Mouse (Mus musculus) midbrain, embryonic 13.5 days (tissue): ENCODE measurements at regions not wholly inside any gene's neighbourhood (a gene's known extent, or its start where the extent isn't known, plus 50 kb on each side); places are given as distances from the start of the nearest gene placed in this dataset.

Experiments
- ATAC-seq: fragments of 200-750 bp; cut with Nextera tagmentation; 2 replicates; pipeline ENCODE4 v1.8.0; 2017; ENCODE audit warnings: mild to moderate bottlenecking, moderate TSS enrichment, moderate library complexity
- H3K27ac ChIP-seq: fragments of 300-500 bp; sonication (generic); 2 replicates; pipeline ENCODE4 v1.5.1; 2015; ENCODE audit warnings: inconsistent platforms, mild to moderate bottlenecking, moderate library complexity
- H3K27me3 ChIP-seq: fragments of 300-500 bp; sonication (generic); 2 replicates; pipeline ENCODE4 v1.6.1; 2015; ENCODE audit warnings: mild to moderate bottlenecking, inconsistent platforms
- H3K36me3 ChIP-seq: fragments of 300-500 bp; sonication (generic); 2 replicates; pipeline ENCODE4 v1.6.1; 2015; ENCODE audit warnings: mild to moderate bottlenecking, inconsistent platforms
- H3K4me1 ChIP-seq: fragments of 300-500 bp; sonication (generic); replicated peaks from 2 replicates; pipeline ENCODE4 v1.6.1; 2015; ENCODE audit warnings: inconsistent platforms
- H3K4me2 ChIP-seq: fragments of 300-500 bp; sonication (generic); replicated peaks from 2 replicates; pipeline ENCODE4 v1.6.1; 2015; ENCODE audit warnings: moderate library complexity, mild to moderate bottlenecking, inconsistent platforms
- H3K4me3 ChIP-seq: fragments of 300-500 bp; sonication (generic); replicated peaks from 2 replicates; pipeline ENCODE4 v1.5.1; 2015; ENCODE audit warnings: mild to moderate bottlenecking, inconsistent platforms
- H3K9ac ChIP-seq: fragments of 300-500 bp; sonication (generic); replicated peaks from 2 replicates; pipeline ENCODE4 v1.6.1; 2015; ENCODE audit warnings: mild to moderate bottlenecking, inconsistent platforms
- H3K9me3 ChIP-seq: fragments of 300-500 bp; sonication (generic); 2 replicates; pipeline ENCODE4 v1.6.1; 2016; ENCODE audit warnings: mild to moderate bottlenecking, inconsistent platforms
- WGBS: fragments of 180-500 bp; shearing (Covaris S2); methylation state at CpG from one replicate; pipeline ENCODE4 v1.1.7; 2015; 5-methylcytosine and 5-hydroxymethylcytosine counted together

DNA sequence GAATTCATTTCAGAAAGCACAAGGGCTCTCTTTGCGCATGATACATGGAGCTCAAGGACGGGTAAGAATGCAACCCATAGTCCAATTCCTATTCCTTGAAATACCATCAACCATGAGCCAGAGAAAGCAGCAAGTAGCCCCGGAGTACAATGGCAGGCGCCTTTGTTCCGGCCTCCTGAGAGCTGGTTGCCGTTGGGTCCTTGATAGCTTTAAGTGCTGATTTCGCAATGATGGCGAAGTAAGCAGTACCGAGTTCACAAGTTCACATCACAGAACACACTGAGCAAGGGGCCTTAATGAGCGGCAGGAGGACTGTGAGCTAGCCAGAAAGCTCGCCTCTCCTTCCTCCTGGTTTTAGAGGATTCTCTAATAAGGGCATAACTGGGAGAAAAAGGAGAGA lies 227.3 kb downstream of the Cdca7 start:
- Histone ChIP-seq H3K4me1 (no peaks in the 10 kb centered on the region; the same call in 1 of the 2 replicates), H3K9ac (no peak overlapping the region), H3K27ac (no peak overlapping the region), H3K4me2 (no peak overlapping the region), H3K9me3 (no peaks in the 10 kb centered on the region), H3K36me3 (no peaks in the 10 kb centered on the region), H3K27me3 (peaks cover 6% of the 10 kb centered on the region; the same call in 1 of the 2 replicates), H3K4me3 (no peak overlapping the region)
- 81% methylated on average over 11 of the region's 11 CpGs for WGBS
- no peak for ATAC-seq

DNA sequence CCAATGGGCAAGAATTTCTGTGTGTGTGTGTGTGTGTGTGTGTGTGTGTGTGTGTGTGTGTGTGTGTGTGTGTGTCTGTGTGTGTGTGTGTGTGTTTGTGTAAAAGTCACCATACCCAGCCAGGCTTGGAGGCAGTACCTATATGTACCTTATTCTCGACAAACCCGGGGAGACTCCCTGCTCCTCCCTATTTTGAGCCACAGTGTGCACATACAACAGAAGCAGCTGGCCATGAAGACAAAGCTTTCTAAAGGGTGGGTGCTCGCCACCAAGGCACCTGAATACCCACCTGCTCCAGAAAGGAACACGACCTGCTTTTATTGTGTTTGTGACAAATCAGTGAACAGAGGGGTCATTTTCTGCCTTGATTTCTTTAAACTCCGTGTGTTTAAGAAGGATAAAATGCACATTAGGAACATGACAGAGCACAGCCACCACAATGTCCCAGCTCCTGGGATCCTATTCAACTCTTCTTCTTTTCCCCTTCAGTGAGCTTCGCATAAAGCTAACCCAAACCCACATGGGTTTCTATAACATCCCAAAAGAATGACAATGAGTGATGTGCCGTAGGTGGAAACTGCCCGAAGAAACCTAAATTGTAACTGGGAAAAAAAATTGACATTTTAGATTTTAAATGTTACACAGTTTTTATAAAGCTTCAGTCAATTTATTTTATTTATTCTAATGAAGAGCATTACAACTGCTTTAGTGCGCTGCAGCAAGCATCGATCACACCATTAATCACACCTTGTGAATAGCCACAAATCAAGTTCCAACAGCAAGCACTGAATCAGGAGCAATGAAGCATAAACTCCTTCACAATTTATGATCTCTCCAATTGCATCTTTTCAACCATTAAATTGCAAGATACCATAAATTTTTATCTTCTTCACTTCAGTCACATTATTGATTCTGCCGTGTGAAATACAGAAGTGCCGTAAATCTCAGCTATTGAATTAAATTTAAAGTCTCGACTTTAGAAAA lies 232.0 kb downstream of the Cdca7 start:
- Histone ChIP-seq H3K9me3 (no peaks in the 10 kb centered on the region), H3K27me3 (peaks cover 12% of the 10 kb centered on the region; the same call in 1 of the 2 replicates), H3K4me1 (no peaks in the 10 kb centered on the region), H3K27ac (no peak overlapping the region), H3K4me2 (no peak overlapping the region), H3K36me3 (no peaks in the 10 kb centered on the region), H3K4me3 (no peak overlapping the region), H3K9ac (no peak overlapping the region)
- no peak for ATAC-seq
- WGBS, result 54% methylated on average over 13 of the region's 13 CpGs

DNA sequence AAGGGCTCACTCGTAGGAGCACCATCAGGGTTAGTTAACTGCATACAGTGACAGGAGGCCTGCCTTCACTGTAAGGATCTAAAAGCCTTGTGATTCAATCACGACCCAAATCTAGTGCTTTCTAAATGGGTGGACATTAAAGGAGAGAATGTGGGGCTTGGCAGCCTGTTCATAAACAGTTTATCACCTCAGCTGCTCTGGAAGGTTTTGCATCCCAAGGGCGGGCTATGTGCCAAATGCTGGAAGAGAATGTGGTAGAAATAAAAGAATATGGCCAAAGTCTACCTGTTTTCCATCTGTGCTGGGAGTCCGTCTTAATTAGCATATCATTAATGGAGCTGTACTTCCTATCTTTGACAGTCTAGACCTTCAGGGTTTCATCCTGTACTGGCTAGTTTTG lies 241.0 kb downstream of the Cdca7 start:
- H3K9ac ChIP-seq, result no peak overlapping the region
- H3K36me3 ChIP-seq, result no peaks in the 10 kb centered on the region
- H3K27me3 ChIP-seq, result no peaks in the 10 kb centered on the region
- no peaks in the 10 kb centered on the region for H3K9me3 ChIP-seq
- H3K27ac ChIP-seq, result no peak overlapping the region
- WGBS, result 86% methylated on average over 4 of the region's 4 CpGs
- H3K4me2 ChIP-seq, result no peak overlapping the region
- no peak for ATAC-seq
- H3K4me1 ChIP-seq, result peaks cover 8% of the 10 kb centered on the region; the same call in 1 of the 2 replicates
- no peak overlapping the region for H3K4me3 ChIP-seq

DNA sequence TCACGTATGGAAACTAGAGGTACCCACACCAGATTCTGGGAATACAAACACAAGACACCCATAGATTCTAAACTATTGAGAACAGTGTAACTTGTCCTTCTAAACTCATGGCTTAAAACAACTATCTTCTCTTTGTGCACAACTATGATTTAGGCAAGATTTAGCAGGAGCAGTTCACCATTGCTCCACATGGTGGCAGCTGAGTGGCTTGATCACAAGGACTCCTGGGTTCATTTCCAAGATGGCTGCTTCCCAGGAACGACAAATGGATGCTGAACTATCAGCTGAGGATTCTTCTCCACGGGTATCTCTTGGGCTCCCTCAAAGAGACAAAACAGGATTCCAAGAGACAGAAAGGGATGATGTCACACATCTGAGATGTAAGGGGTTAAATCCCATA lies 251.5 kb downstream of the Sp3 start:
- Histone ChIP-seq H3K27ac (no peak overlapping the region), H3K9me3 (no peaks in the 10 kb centered on the region), H3K27me3 (no peaks in the 10 kb centered on the region), H3K36me3 (no peaks in the 10 kb centered on the region), H3K9ac (no peak overlapping the region), H3K4me1 (no peaks in the 10 kb centered on the region), H3K4me2 (no peak overlapping the region), H3K4me3 (no peak overlapping the region)
- WGBS, result 50% methylated on average over 3 of the region's 3 CpGs
- ATAC-seq, result no peak

DNA sequence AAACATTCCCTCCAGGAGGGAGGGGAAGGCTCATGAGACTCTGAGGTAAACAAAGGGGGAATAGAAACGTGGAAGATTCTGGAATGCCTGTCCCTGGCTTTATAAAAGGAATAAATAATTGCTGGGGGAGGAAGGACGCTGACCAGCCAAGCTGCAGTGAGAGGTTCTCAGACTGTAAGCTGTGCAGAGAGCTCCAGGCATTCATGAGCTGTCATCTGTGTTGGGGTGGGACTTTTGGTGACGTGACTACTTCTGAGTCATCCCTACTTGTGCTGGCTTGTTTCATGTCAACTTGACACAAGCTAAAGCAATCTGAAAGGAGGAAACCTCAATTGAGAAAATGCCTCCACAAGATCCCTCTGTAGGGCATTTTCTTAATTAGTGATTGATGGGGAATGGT lies 246.9 kb downstream of the Sp3 start:
- no peak for ATAC-seq
- Histone ChIP-seq H3K4me1 (no peaks in the 10 kb centered on the region), H3K4me2 (no peak overlapping the region), H3K36me3 (no peaks in the 10 kb centered on the region), H3K9ac (no peak overlapping the region), H3K27ac (no peak overlapping the region), H3K9me3 (no peaks in the 10 kb centered on the region), H3K4me3 (no peak overlapping the region), H3K27me3 (no peaks in the 10 kb centered on the region)
- WGBS, result 62% methylated on average over 3 of the region's 3 CpGs

DNA sequence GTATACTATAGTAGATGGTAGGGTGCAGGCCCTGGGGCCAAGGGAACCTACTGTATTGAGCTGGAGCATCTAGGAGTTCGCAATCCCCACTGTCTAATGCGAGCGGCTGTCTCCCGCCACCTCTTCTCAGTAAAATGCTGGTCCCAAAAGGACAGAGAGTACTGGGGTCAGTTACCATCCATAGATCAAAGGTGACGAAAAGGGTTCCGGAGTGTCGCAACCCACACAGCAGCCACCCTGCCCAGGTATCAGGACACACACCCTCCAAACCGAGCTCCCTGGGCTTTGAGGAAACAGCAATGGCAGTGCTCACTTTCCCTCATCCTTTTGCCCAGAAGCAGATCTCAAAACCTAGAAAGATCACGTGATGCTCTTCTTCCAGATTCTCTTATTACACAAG lies 245.2 kb downstream of the Sp3 start:
- Histone ChIP-seq H3K4me3 (no peak overlapping the region), H3K9me3 (no peaks in the 10 kb centered on the region), H3K4me1 (no peaks in the 10 kb centered on the region), H3K4me2 (no peak overlapping the region), H3K27me3 (no peaks in the 10 kb centered on the region), H3K36me3 (no peaks in the 10 kb centered on the region), H3K27ac (no peak overlapping the region), H3K9ac (no peak overlapping the region)
- 96% methylated on average over 9 of the region's 9 CpGs for WGBS
- no peak for ATAC-seq

DNA sequence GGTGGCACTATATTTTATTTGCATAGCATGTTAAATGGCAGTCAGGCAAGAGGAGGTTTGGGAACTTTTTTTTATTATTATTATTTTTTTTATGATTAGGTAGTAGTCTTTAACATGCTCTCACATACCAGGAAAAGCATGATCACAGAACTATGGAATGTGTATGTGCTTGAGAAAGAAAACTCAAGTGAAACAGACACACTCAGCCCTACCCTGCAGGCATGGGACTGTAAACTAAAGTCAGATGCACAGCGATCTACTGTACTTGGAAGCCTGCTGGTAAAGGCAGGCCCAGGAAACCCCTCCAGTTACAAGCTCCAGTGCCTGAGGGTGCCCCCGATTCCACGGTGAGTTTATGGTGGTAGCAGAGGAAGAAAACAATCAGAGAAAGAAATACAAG lies 243.6 kb downstream of the Sp3 start:
- H3K4me2 ChIP-seq, result no peak overlapping the region
- H3K36me3 ChIP-seq, result no peaks in the 10 kb centered on the region
- ATAC-seq, result no peak
- H3K27me3 ChIP-seq, result no peaks in the 10 kb centered on the region
- H3K4me3 ChIP-seq, result no peak overlapping the region
- 83% methylated on average over 3 of the region's 3 CpGs for WGBS
- H3K27ac ChIP-seq, result no peak overlapping the region
- no peaks in the 10 kb centered on the region for H3K9me3 ChIP-seq
- no peak overlapping the region for H3K9ac ChIP-seq
- 0 out of 2 replicates have a peak, but pooled peaks cover 2% of the 10 kb centered on the region for H3K4me1 ChIP-seq

DNA sequence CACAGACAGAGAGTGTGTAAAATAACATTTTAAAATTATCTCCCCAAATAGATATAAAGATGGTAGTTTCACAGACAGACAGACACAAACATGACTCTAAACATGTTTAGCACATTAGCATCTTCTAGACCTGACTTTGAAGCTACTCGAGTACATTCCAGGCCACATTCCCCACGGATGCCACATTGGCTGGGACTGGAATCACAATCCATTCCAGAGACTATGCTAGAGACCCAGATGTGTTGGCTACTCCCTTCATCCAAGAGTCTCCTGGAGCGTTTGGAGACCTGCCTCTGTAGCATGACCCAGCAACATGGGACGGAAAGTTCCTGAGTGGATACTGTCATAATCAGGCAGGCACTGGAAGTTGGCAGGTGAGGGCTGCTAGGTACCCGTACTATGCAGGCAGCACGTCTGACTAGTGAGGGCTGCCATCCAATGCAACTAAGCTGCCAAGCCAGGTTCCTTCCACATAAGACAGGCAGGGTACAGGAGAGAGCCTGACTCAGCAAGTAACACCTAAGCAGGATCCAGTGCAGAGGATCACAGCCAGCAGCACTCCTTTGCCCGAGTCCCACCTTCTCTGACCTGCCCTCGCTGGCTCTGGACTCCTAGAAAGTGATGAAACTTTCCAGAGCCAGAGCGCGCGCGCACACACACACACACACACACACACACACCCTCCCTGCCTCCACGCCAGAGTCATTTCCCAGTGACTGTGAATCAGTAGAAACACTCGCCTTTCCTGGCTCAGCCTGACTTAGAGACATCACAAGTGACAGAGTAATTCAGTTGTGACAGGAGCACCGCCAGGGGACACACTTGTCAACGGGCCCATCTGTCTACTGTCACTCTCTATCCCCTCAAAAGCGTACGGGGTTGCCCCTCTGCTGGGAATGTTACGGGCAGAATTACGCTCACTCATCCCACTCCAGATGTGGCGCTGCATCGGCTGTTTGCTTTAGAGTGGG lies 239.6 kb downstream of the Sp3 start:
- Histone ChIP-seq H3K4me1 (0 out of 2 replicates have a peak, but pooled peaks cover 2% of the 10 kb centered on the region), H3K36me3 (no peaks in the 10 kb centered on the region), H3K27me3 (peaks cover 6% of the 10 kb centered on the region; the same call in 1 of the 2 replicates), H3K9me3 (no peaks in the 10 kb centered on the region), H3K27ac (no peak overlapping the region), H3K4me3 (no peak overlapping the region), H3K9ac (no peak overlapping the region), H3K4me2 (0 out of 2 replicates have a peak overlapping the region, but pooled peaks have one; percentile 2)
- ATAC-seq, result peak; percentile 66
- WGBS, result 66% methylated on average over 22 of the region's 22 CpGs

DNA sequence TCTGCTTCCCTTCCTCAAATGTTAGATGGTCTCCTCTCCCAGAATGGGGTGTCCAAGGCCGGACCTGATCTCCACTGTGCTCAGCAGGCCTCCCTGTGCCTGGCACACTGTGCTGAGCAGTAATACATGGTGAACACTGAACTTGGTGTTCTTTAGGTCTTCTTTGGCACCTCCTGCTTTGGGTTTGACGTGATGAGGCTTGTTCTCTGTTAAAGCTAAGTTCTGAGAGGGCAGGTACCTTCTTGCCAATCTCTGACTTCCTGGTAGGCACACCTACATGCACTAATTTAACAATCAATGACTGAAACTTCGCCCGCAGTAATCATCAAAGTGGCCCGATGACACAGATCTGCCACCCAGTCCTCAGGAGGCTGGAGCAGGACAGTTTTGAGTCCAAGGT lies 238.5 kb downstream of the Sp3 start:
- WGBS, result 84% methylated on average over 5 of the region's 5 CpGs
- Histone ChIP-seq H3K4me2 (no peak overlapping the region), H3K27me3 (peaks cover 6% of the 10 kb centered on the region; the same call in 1 of the 2 replicates), H3K4me3 (no peak overlapping the region), H3K9me3 (no peaks in the 10 kb centered on the region), H3K27ac (no peak overlapping the region), H3K9ac (no peak overlapping the region), H3K36me3 (no peaks in the 10 kb centered on the region), H3K4me1 (0 out of 2 replicates have a peak, but pooled peaks cover 2% of the 10 kb centered on the region)
- no peak for ATAC-seq

DNA sequence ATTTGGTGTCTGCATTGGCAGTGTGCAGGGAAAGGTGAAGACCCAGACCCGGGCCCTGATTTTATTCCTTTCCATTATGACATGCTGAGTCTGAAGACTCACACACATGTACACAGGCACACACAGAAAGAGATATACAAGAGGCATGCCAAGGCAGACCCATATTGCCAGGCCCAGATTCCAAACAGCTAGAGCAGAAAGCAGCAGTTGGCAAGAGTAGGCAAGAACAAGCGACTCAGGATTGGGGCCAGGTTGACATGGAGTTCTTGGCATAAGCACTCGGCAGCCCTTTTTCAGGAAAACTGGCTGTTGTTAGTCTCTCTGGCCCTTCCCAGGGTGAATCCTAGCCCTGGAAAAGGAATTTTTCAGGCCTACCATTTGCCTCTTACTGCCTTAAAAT lies 236.6 kb downstream of the Sp3 start:
- 0 out of 2 replicates have a peak, but pooled peaks cover 2% of the 10 kb centered on the region for H3K4me1 ChIP-seq
- H3K4me3 ChIP-seq, result no peak overlapping the region
- ATAC-seq, result no peak
- 84% methylated on average over 3 of the region's 3 CpGs for WGBS
- no peak overlapping the region for H3K27ac ChIP-seq
- no peak overlapping the region for H3K4me2 ChIP-seq
- H3K9me3 ChIP-seq, result no peaks in the 10 kb centered on the region
- no peak overlapping the region for H3K9ac ChIP-seq
- peaks cover 6% of the 10 kb centered on the region; the same call in 1 of the 2 replicates for H3K27me3 ChIP-seq
- no peaks in the 10 kb centered on the region for H3K36me3 ChIP-seq

DNA sequence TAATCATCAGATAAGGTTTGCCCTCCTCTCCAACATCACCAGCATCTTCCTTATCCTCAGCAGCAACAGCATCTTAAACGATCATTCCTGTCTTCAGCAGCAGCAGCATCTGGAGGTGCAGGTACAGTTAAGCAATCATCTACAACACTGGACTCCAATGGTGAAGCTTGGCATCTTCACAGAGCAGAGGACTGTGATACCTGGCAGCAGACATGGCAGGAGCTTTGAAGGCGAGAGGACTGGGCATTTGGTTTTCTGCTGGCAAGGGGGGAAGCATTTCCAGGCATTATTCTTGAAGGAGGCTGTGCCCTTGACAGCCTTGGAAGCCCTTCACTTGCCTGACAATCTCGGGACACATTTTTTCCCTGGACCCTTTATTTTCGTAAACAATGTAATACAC lies 235.3 kb downstream of the Sp3 start:
- H3K36me3 ChIP-seq, result no peaks in the 10 kb centered on the region
- H3K4me3 ChIP-seq, result no peak overlapping the region
- 78% methylated on average over 4 of the region's 4 CpGs for WGBS
- H3K27me3 ChIP-seq, result peaks cover 6% of the 10 kb centered on the region; the same call in 1 of the 2 replicates
- no peak overlapping the region for H3K27ac ChIP-seq
- H3K9ac ChIP-seq, result no peak overlapping the region
- no peak for ATAC-seq
- H3K4me1 ChIP-seq, result 0 out of 2 replicates have a peak, but pooled peaks cover 2% of the 10 kb centered on the region
- no peak overlapping the region for H3K4me2 ChIP-seq
- H3K9me3 ChIP-seq, result no peaks in the 10 kb centered on the region
